ENCODE assay signal across 8 mouse cellular contexts in the genomic region with DNA sequence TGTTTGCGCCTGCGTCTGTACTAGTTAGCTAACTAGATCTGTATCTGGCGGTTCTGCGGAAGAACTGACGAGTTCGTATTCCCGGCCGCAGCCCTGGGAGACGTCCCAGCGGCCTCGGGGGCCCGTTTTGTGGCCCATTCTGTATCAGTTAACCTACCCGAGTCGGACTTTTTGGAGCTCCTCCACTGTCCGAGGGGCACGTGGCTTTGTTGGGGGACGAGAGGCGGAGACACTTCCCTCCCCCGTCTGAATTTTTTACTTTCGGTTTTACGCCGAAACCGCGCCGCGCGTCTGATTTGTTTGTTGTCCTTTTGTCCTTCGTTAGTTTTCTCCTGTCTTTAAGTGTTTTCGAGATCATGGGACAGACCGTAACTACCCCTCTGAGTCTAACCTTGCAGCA. TPM values are rescaled to one million over a fixed set of nuclear protein-coding genes. Genes with fewer than 3 reads are reported as not detected.
A peak's percentile ranks its signal among the peaks of the same experiment; 100 is the strongest.
DNase-seq lines count a peak whose midpoint lies in the region; ATAC-seq and TF ChIP-seq lines count a peak whose summit lies in the region.
"Not testable (repeated sequence)": the region's sequence is repeated elsewhere in the genome, so short reads cannot be mapped to it uniquely, and the experiment has no call there.

No protein-coding gene starts in this region.

- TF ChIP-seq CTCF in forebrain, postnatal 0 days (IDR thresholded peaks at IDR 0.05; ENCODE audit: low read depth), result not testable (repeated sequence)

- intact Hi-C loops in heart, postnatal 36 days (cut with DNase I), result not testable (repeated sequence)

- H3K4me2 ChIP-seq in forebrain, postnatal 0 days (ENCODE audit: low read depth), result peak overlapping the region; percentile 50
- H3K4me2 ChIP-seq in liver, embryonic 15.5 days, result peak overlapping the region; percentile 54
- H3K4me2 ChIP-seq in stomach, embryonic 16.5 days (ENCODE audit: low read depth, low read length), result peak overlapping the region; percentile 35

- WGBS in forebrain, postnatal 0 days, result 8% methylated on average over 30 of the region's 30 CpGs
- 6% methylated on average over 30 of the region's 30 CpGs for WGBS in liver, embryonic 15.5 days (ENCODE audit: insufficient replicate concordance)
- 6% methylated on average over 30 of the region's 30 CpGs for WGBS in stomach, embryonic 16.5 days

- not testable (repeated sequence) for ATAC-seq in forebrain, postnatal 0 days; liver, embryonic 15.5 days (ENCODE audit: insufficient read depth); stomach, embryonic 16.5 days (ENCODE audit: insufficient read depth, low FRiP score)

- H3K27ac ChIP-seq in forebrain, postnatal 0 days (ENCODE audit: low read depth, low read length), result not testable (repeated sequence)
- peak overlapping the region; percentile 72 for H3K27ac ChIP-seq in liver, embryonic 15.5 days (replicated peaks)
- 0 out of 2 replicates have a peak overlapping the region, but pooled peaks have one; percentile 33 for H3K27ac ChIP-seq in stomach, embryonic 16.5 days (ENCODE audit: low read length)

- not testable (repeated sequence) for H3K27me3 ChIP-seq in forebrain, postnatal 0 days (ENCODE audit: insufficient read depth, low read length); liver, embryonic 15.5 days; stomach, embryonic 16.5 days (ENCODE audit: control insufficient read depth, insufficient read depth, low read length)

- not testable (repeated sequence) for H3K9ac ChIP-seq in forebrain, postnatal 0 days
- peak overlapping the region; percentile 63 for H3K9ac ChIP-seq in liver, embryonic 15.5 days
- H3K9ac ChIP-seq in stomach, embryonic 16.5 days (ENCODE audit: low read length), result peak overlapping the region; percentile 64

- peak; percentile 50 to 65 for DNase-seq in B cell, adult 2 months
- peak; percentile 34 for DNase-seq in cerebellum, adult 9-11 months
- peak; percentile 46 for DNase-seq in forebrain, postnatal 0 days
- DNase-seq in heart, postnatal 36 days, result peak; percentile 47 to 64
- DNase-seq in kidney, postnatal 14 days, result peak; percentile 27
- DNase-seq in natural killer cell, adult 2 months (ENCODE audit: low spot score in 2 of 2), result peak; percentile 49 to 59

- H3K36me3 ChIP-seq in forebrain, postnatal 0 days (ENCODE audit: insufficient read depth); stomach, embryonic 16.5 days (ENCODE audit: control insufficient read depth, insufficient read depth, low read length): not testable (repeated sequence)
- H3K36me3 ChIP-seq in liver, embryonic 15.5 days (replicated peaks), result peaks cover 13% of the 10 kb centered on the region

- peak overlapping the region; percentile 40 for H3K4me3 ChIP-seq in forebrain, postnatal 0 days (ENCODE audit: low read depth, low read length)
- peak overlapping the region; percentile 69 for H3K4me3 ChIP-seq in liver, embryonic 15.5 days (replicated peaks)
- peak overlapping the region; percentile 58 for H3K4me3 ChIP-seq in stomach, embryonic 16.5 days (replicated peaks; ENCODE audit: low read length)

- H3K9me3 ChIP-seq in forebrain, postnatal 0 days (ENCODE audit: low read length); liver, embryonic 15.5 days (replicated peaks); stomach, embryonic 16.5 days (replicated peaks; ENCODE audit: control insufficient read depth, low read length): not testable (repeated sequence)

- not testable (repeated sequence) for H3K4me1 ChIP-seq in forebrain, postnatal 0 days (ENCODE audit: insufficient read depth); stomach, embryonic 16.5 days (ENCODE audit: control insufficient read depth, insufficient read depth, low read length)
- peaks cover 13% of the 10 kb centered on the region for H3K4me1 ChIP-seq in liver, embryonic 15.5 days (replicated peaks)

RNA-seq across cellular contexts. Expression of a gene that starts 26.8 kb away (rescaled TPM):
- total RNA-seq in forebrain, postnatal 0 days (2014; rRNA removed), result 11.0 and 14.0 TPM in 2 replicates
- polyA plus RNA-seq in forebrain, postnatal 0 days (2015; fragmentation: Nextera tagmentation; extraction: Ambion mirVana), result 11.8 and 13.5 TPM in 2 replicates
- total RNA-seq in heart, postnatal 36 days (2021), result 10 to 100 TPM; 49.1 to 50.9 TPM
- polyA plus RNA-seq in liver, embryonic 15.5 days (2015; fragmentation: Nextera tagmentation; extraction: Ambion mirVana), result 37.0 and 37.6 TPM in 2 replicates
- polyA plus RNA-seq in stomach, embryonic 16.5 days (2015; fragmentation: Nextera tagmentation; extraction: Ambion mirVana), result 110 and 113 TPM in 2 replicates

RNA-seq across cellular contexts. Expression of a gene that starts 31.5 kb away (rescaled TPM):
- total RNA-seq in forebrain, postnatal 0 days (2014; rRNA removed), result 124 and 162 TPM in 2 replicates
- polyA plus RNA-seq in forebrain, postnatal 0 days (2015; fragmentation: Nextera tagmentation; extraction: Ambion mirVana), result 554 and 579 TPM in 2 replicates
- 10 to 100 TPM; 36.4 to 39.9 TPM for total RNA-seq in heart, postnatal 36 days (2021)
- polyA plus RNA-seq in liver, embryonic 15.5 days (2015; fragmentation: Nextera tagmentation; extraction: Ambion mirVana), result 151 and 166 TPM in 2 replicates
- polyA plus RNA-seq in stomach, embryonic 16.5 days (2015; fragmentation: Nextera tagmentation; extraction: Ambion mirVana), result 397 and 438 TPM in 2 replicates

RNA-seq across cellular contexts. Expression of a gene that starts 42.7 kb away (rescaled TPM):
- total RNA-seq in forebrain, postnatal 0 days (2014; rRNA removed), result not detected in 2 replicates
- polyA plus RNA-seq in forebrain, postnatal 0 days (2015; fragmentation: Nextera tagmentation; extraction: Ambion mirVana), result not detected in 2 replicates
- total RNA-seq in heart, postnatal 36 days (2021), result not detected
- polyA plus RNA-seq in liver, embryonic 15.5 days (2015; fragmentation: Nextera tagmentation; extraction: Ambion mirVana), result not detected in 2 replicates
- polyA plus RNA-seq in stomach, embryonic 16.5 days (2015; fragmentation: Nextera tagmentation; extraction: Ambion mirVana), result not detected in 2 replicates

RNA-seq across cellular contexts. Expression of a gene that starts 57.7 kb away (rescaled TPM):
- 5.5 and 13.7 TPM in 2 replicates for total RNA-seq in forebrain, postnatal 0 days (2014; rRNA removed)
- 11.0 and 14.3 TPM in 2 replicates for polyA plus RNA-seq in forebrain, postnatal 0 days (2015; fragmentation: Nextera tagmentation; extraction: Ambion mirVana)
- 1 to 10 TPM; 1.6 to 1.9 TPM for total RNA-seq in heart, postnatal 36 days (2021)
- 1.8 and 2.1 TPM in 2 replicates for polyA plus RNA-seq in liver, embryonic 15.5 days (2015; fragmentation: Nextera tagmentation; extraction: Ambion mirVana)
- polyA plus RNA-seq in stomach, embryonic 16.5 days (2015; fragmentation: Nextera tagmentation; extraction: Ambion mirVana), result 6.4 and 7.0 TPM in 2 replicates
